Mouse (Mus musculus): ENCODE measurements around the gene Smim24.

Gene Smim24

GRCm38 (mm10) chr10:81365672-81366476 lies 27.0 kb upstream of the Smim24 start, which contains the start of gene 4930404N11Rik:
Gene 4930404N11Rik, minus strand, starts transcription at chr10:81365816.
- no peak for DNase-seq (ENCODE audit: low read depth)

- DNase-seq (ENCODE audit: low read depth): no peak
Observed at GRCm38 (mm10) chr10:81366477-81367206, 26.2 kb upstream of the Smim24 start.

GRCm38 (mm10) chr10:81367207-81367495 lies 25.7 kb upstream of the Smim24 start:
- no peak for DNase-seq (ENCODE audit: low read depth)

- no peak for DNase-seq (ENCODE audit: low read depth)
Observed at GRCm38 (mm10) chr10:81375322-81375721, 17.5 kb upstream of the Smim24 start.

GRCm38 (mm10) chr10:81376561-81377361 lies 16.1 kb upstream of the Smim24 start:
- DNase-seq (ENCODE audit: low read depth): no peak

- no peak for DNase-seq (ENCODE audit: low read depth)
Observed at GRCm38 (mm10) chr10:81377362-81377664, 15.5 kb upstream of the Smim24 start.

- no peak for DNase-seq (ENCODE audit: low read depth)
Observed at GRCm38 (mm10) chr10:81377793-81378552, 14.9 kb upstream of the Smim24 start, which contains the start of gene Fzr1. Gene Fzr1, minus strand, starts transcription at chr10:81378516.

- DNase-seq (ENCODE audit: low read depth): peak; percentile 99
Observed at GRCm38 (mm10) chr10:81378553-81379182, 14.2 kb upstream of the Smim24 start.

GRCm38 (mm10) chr10:81379183-81379553 lies 13.7 kb upstream of the Smim24 start:
- DNase-seq (ENCODE audit: low read depth): no peak

GRCm38 (mm10) chr10:81379809-81380378 lies 13.0 kb upstream of the Smim24 start:
- DNase-seq (ENCODE audit: low read depth): no peak

GRCm38 (mm10) chr10:81382039-81382438 lies 10.8 kb upstream of the Smim24 start:
- no peak for DNase-seq (ENCODE audit: low read depth)

GRCm38 (mm10) chr10:81383802-81384604 lies 8.8 kb upstream of the Smim24 start, which contains the start of the genes Dohh and Gm48551:
Gene Dohh, plus strand, starts transcription at chr10:81384428.
Gene Gm48551, plus strand, starts transcription at chr10:81384466.
- DNase-seq (ENCODE audit: low read depth): peak; percentile 96

GRCm38 (mm10) chr10:81384605-81384982 lies 8.3 kb upstream of the Smim24 start:
- no peak for DNase-seq (ENCODE audit: low read depth)

GRCm38 (mm10) chr10:81385603-81386306 lies 7.1 kb upstream of the Smim24 start:
- no peak for DNase-seq (ENCODE audit: low read depth)

- no peak for DNase-seq (ENCODE audit: low read depth)
Observed at GRCm38 (mm10) chr10:81387716-81388115, 5.1 kb upstream of the Smim24 start.

- DNase-seq (ENCODE audit: low read depth): no peak
Observed at GRCm38 (mm10) chr10:81388505-81389055, 4.3 kb upstream of the Smim24 start, which contains the start of gene Gm48552. Gene Gm48552, plus strand, starts transcription at chr10:81389005.

GRCm38 (mm10) chr10:81389373-81389772 lies 3.5 kb upstream of the Smim24 start:
- no peak for DNase-seq (ENCODE audit: low read depth)

GRCm38 (mm10) chr10:81389801-81390677 lies 2.8 kb upstream of the Smim24 start:
- no peak for DNase-seq (ENCODE audit: low read depth)

Measured in fibroblast of lung, adult 2 months (primary cell).